Mouse (Mus musculus): ENCODE measurements around the gene Ybx2. TPM values are rescaled to one million over a fixed set of nuclear protein-coding genes. Genes with fewer than 3 reads are reported as not detected.
A peak's percentile ranks its signal among the peaks of the same experiment; 100 is the strongest.

Gene Ybx2
- polyA plus RNA-seq, 1 experiment = not detected

GRCm38 (mm10) chr11:69968793-69969192 lies 33.2 kb downstream of the Ybx2 start:
- Histone ChIP-seq H3K27ac (ENCODE audit: insufficient read depth, low read length) (no peak overlapping the region), H3K4me3 (ENCODE audit: insufficient read depth, low read length) (no peak overlapping the region), H3K4me1 (ENCODE audit: control insufficient read depth, insufficient read depth, low read length) (no peaks in the 10 kb centered on the region)
- TF ChIP-seq POLR2A (IDR thresholded peaks at IDR 0.05; ENCODE audit: low read depth, low read length) (no peak), CTCF (IDR thresholded peaks at IDR 0.05; ENCODE audit: borderline replicate concordance, insufficient read depth, low read length) (no peak)

- Histone ChIP-seq H3K27ac (ENCODE audit: insufficient read depth, low read length) (no peak overlapping the region), H3K4me3 (ENCODE audit: insufficient read depth, low read length) (no peak overlapping the region), H3K4me1 (ENCODE audit: control insufficient read depth, insufficient read depth, low read length) (no peaks in the 10 kb centered on the region)
- TF ChIP-seq POLR2A (IDR thresholded peaks at IDR 0.05; ENCODE audit: low read depth, low read length) = no peak
- TF ChIP-seq CTCF (IDR thresholded peaks at IDR 0.05; ENCODE audit: borderline replicate concordance, insufficient read depth, low read length) = no peak
Measured at GRCm38 (mm10) chr11:69970222-69970621, 34.6 kb downstream of the Ybx2 start.

GRCm38 (mm10) chr11:69970775-69971174 lies 35.2 kb downstream of the Ybx2 start:
- no peak overlapping the region for H3K4me3 ChIP-seq (ENCODE audit: insufficient read depth, low read length)
- H3K4me1 ChIP-seq (ENCODE audit: control insufficient read depth, insufficient read depth, low read length) = no peaks in the 10 kb centered on the region
- H3K27ac ChIP-seq (ENCODE audit: insufficient read depth, low read length) = no peak overlapping the region
- no peak for TF ChIP-seq CTCF (IDR thresholded peaks at IDR 0.05; ENCODE audit: borderline replicate concordance, insufficient read depth, low read length)
- TF ChIP-seq POLR2A (IDR thresholded peaks at IDR 0.05; ENCODE audit: low read depth, low read length) = no peak

GRCm38 (mm10) chr11:69974907-69975306 lies 39.3 kb downstream of the Ybx2 start:
- TF ChIP-seq CTCF (IDR thresholded peaks at IDR 0.05; ENCODE audit: borderline replicate concordance, insufficient read depth, low read length) (no peak), POLR2A (IDR thresholded peaks at IDR 0.05; ENCODE audit: low read depth, low read length) (no peak)
- no peak overlapping the region for H3K4me3 ChIP-seq (ENCODE audit: insufficient read depth, low read length)
- no peaks in the 10 kb centered on the region for H3K4me1 ChIP-seq (ENCODE audit: control insufficient read depth, insufficient read depth, low read length)
- no peak overlapping the region for H3K27ac ChIP-seq (ENCODE audit: insufficient read depth, low read length)

GRCm38 (mm10) chr11:69976271-69976670 lies 40.7 kb downstream of the Ybx2 start:
- Histone ChIP-seq H3K4me1 (ENCODE audit: control insufficient read depth, insufficient read depth, low read length) (no peaks in the 10 kb centered on the region), H3K4me3 (ENCODE audit: insufficient read depth, low read length) (no peak overlapping the region), H3K27ac (ENCODE audit: insufficient read depth, low read length) (no peak overlapping the region)
- TF ChIP-seq POLR2A (IDR thresholded peaks at IDR 0.05; ENCODE audit: low read depth, low read length) = no peak

- TF ChIP-seq POLR2A (IDR thresholded peaks at IDR 0.05; ENCODE audit: low read depth, low read length) (no peak), CTCF (IDR thresholded peaks at IDR 0.05; ENCODE audit: borderline replicate concordance, insufficient read depth, low read length) (no peak)
- peak overlapping the region; percentile 94 for H3K4me3 ChIP-seq (ENCODE audit: insufficient read depth, low read length)
- H3K27ac ChIP-seq (ENCODE audit: insufficient read depth, low read length) = peak overlapping the region; percentile 91
- H3K4me1 ChIP-seq (ENCODE audit: control insufficient read depth, insufficient read depth, low read length) = no peaks in the 10 kb centered on the region
Measured at GRCm38 (mm10) chr11:69979827-69980195, 44.2 kb downstream of the Ybx2 start.

GRCm38 (mm10) chr11:69980196-69981140 lies 44.9 kb downstream of the Ybx2 start:
- H3K4me1 ChIP-seq (ENCODE audit: control insufficient read depth, insufficient read depth, low read length) = no peaks in the 10 kb centered on the region
- peak overlapping the region; percentile 98 for H3K4me3 ChIP-seq (ENCODE audit: insufficient read depth, low read length)
- peak overlapping the region; percentile 91 for H3K27ac ChIP-seq (ENCODE audit: insufficient read depth, low read length)
- TF ChIP-seq CTCF (IDR thresholded peaks at IDR 0.05; ENCODE audit: borderline replicate concordance, insufficient read depth, low read length) (no peak), POLR2A (IDR thresholded peaks at IDR 0.05; ENCODE audit: low read depth, low read length) (peak; percentile 82)

- TF ChIP-seq POLR2A (IDR thresholded peaks at IDR 0.05; ENCODE audit: low read depth, low read length) = no peak; the same call in 1 of the 2 replicates
- no peak for TF ChIP-seq CTCF (IDR thresholded peaks at IDR 0.05; ENCODE audit: borderline replicate concordance, insufficient read depth, low read length)
- peak within 1 kb of the TSS; percentile 91 for H3K27ac ChIP-seq (ENCODE audit: insufficient read depth, low read length)
- no peaks in the 10 kb centered on the region for H3K4me1 ChIP-seq (ENCODE audit: control insufficient read depth, insufficient read depth, low read length)
- H3K4me3 ChIP-seq (ENCODE audit: insufficient read depth, low read length) = peak within 1 kb of the TSS; percentile 98
Measured at GRCm38 (mm10) chr11:69981141-69981762, 45.7 kb downstream of the Ybx2 start, which contains the start of gene Ctdnep1. Gene Ctdnep1, plus strand, starts transcription at chr11:69981156.

GRCm38 (mm10) chr11:69982225-69982624 lies 46.6 kb downstream of the Ybx2 start, which contains the start of gene Elp5:
Gene Elp5, minus strand, starts transcription at chr11:69982517.
- TF ChIP-seq POLR2A (IDR thresholded peaks at IDR 0.05; ENCODE audit: low read depth, low read length) = no peak
- no peak for TF ChIP-seq CTCF (IDR thresholded peaks at IDR 0.05; ENCODE audit: borderline replicate concordance, insufficient read depth, low read length)
- Histone ChIP-seq H3K4me3 (ENCODE audit: insufficient read depth, low read length) (peak within 1 kb of the TSS; percentile 98), H3K4me1 (ENCODE audit: control insufficient read depth, insufficient read depth, low read length) (no peaks in the 10 kb centered on the region), H3K27ac (ENCODE audit: insufficient read depth, low read length) (peak within 1 kb of the TSS; percentile 86)

- no peak for TF ChIP-seq CTCF (IDR thresholded peaks at IDR 0.05; ENCODE audit: borderline replicate concordance, insufficient read depth, low read length)
- no peak for TF ChIP-seq POLR2A (IDR thresholded peaks at IDR 0.05; ENCODE audit: low read depth, low read length)
- H3K27ac ChIP-seq (ENCODE audit: insufficient read depth, low read length) = no peak overlapping the region
- H3K4me3 ChIP-seq (ENCODE audit: insufficient read depth, low read length) = peak overlapping the region; percentile 98
- H3K4me1 ChIP-seq (ENCODE audit: control insufficient read depth, insufficient read depth, low read length) = no peaks in the 10 kb centered on the region
Measured at GRCm38 (mm10) chr11:69982877-69983276, 47.3 kb downstream of the Ybx2 start.
